ENCODE assay signal across 16 mouse cellular contexts in the genomic region with DNA sequence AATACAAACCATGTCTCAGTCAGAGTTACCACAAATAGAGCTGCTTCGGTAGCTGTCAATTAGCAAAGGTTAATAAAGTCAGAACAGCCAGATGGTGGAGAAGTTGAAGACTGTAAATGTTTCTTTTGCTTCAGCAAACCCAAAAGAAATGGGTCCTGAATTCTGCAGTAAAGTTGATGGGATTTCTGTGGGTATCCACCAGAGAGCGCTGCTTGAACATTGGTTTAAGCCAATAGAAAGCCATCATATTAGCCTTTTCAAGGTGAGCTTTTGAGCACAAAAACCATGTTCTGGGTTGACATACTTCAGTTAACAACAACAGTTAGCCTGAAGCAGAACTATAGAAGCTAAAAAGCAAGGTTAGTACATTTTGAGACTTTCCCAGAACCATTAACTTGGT. TPM values are rescaled to one million over a fixed set of nuclear protein-coding genes. Genes with fewer than 3 reads are reported as not detected.
DNase-seq lines count a peak whose midpoint lies in the region; ATAC-seq and TF ChIP-seq lines count a peak whose summit lies in the region.
"Had no signal": no experiment of that assay in that cellular context is flagged by ENCODE, and none has a peak within 500 bp of the region (broad histone marks: within the 10 kb centered on the region; RNA-seq: fewer than 3 reads in every experiment).

No protein-coding gene starts in this region.

- DNase-seq in forebrain, postnatal 0 days = peak; percentile 37
- no peak for DNase-seq in liver, embryonic 14.5 days (ENCODE audit: low read depth in 3 of 3, low spot score in 3 of 3)
- no peak for DNase-seq in liver
- DNase-seq in ES-E14 (ENCODE audit: low read depth, low spot score) = peak; percentile 24
- DNase-seq in induced T-regulatory cell, adult 2 months (ENCODE audit: low read depth) = peak; percentile 4
- no peak for DNase-seq in frontal cortex, postnatal 14 days (ENCODE audit: low spot score in 2 of 2)
- no peak for DNase-seq in kidney, postnatal 14 days
- DNase-seq: cerebellum, postnatal 36 days; gastrocnemius, postnatal 25 days; thymus, postnatal 36 days had no signal

- no peak for TF ChIP-seq EP300 in liver, embryonic 14.5 days (IDR thresholded peaks at IDR 0.05; ENCODE audit: low read depth)

- no peak overlapping the region for H3K4me3 ChIP-seq in forebrain, postnatal 0 days (ENCODE audit: low read depth, low read length)
- no peak overlapping the region for H3K4me3 ChIP-seq in forebrain, embryonic 15.5 days
- no peak overlapping the region for H3K4me3 ChIP-seq in liver, embryonic 14.5 days (ENCODE audit: insufficient read depth in 1 of 2, low read depth in 2 of 2, low read length in 2 of 2)
- H3K4me3 ChIP-seq in ES-E14 (ENCODE audit: insufficient read depth in 1 of 2, low read depth in 1 of 2, low read length in 2 of 2, poor library complexity in 1 of 2, severe bottlenecking in 1 of 2) = no peak overlapping the region
- H3K4me3 ChIP-seq: heart, embryonic 13.5 days; limb, embryonic 10.5 days; lung, embryonic 15.5 days; midbrain, embryonic 10.5 days had no signal

- no peaks in the 10 kb centered on the region for H3K27me3 ChIP-seq in forebrain, postnatal 0 days (ENCODE audit: insufficient read depth, low read length)
- no peaks in the 10 kb centered on the region for H3K27me3 ChIP-seq in forebrain, embryonic 15.5 days
- no peaks in the 10 kb centered on the region for H3K27me3 ChIP-seq in liver, embryonic 14.5 days (ENCODE audit: control insufficient read depth, insufficient read depth, low read length)
- H3K27me3 ChIP-seq: heart, embryonic 13.5 days; lung, embryonic 15.5 days had no signal

- H3K4me1 ChIP-seq in forebrain, postnatal 0 days (ENCODE audit: insufficient read depth) = no peaks in the 10 kb centered on the region
- H3K4me1 ChIP-seq in forebrain, embryonic 15.5 days = no peaks in the 10 kb centered on the region
- H3K4me1 ChIP-seq in liver, embryonic 14.5 days (replicated peaks; ENCODE audit: control insufficient read depth in 2 of 2, insufficient read depth in 2 of 2, low read length in 1 of 2) = 0 out of 4 replicates have a peak, but pooled peaks cover 0 to 2% of the 10 kb centered on the region in 2 experiments
- H3K4me1 ChIP-seq in ES-E14 (ENCODE audit: control insufficient read depth in 2 of 2, insufficient read depth in 2 of 2, low read length in 2 of 2, poor library complexity in 1 of 2) = no peaks in the 10 kb centered on the region
- H3K4me1 ChIP-seq: limb, embryonic 10.5 days; lung, embryonic 15.5 days; midbrain, embryonic 10.5 days had no signal

- in situ Hi-C loops in ES-E14 (cut with MboI; ENCODE audit: low sequenced_read_pairs in 2 of 2, unreplicated experiment in 2 of 2) = no loop called here

- H3K9ac ChIP-seq in forebrain, postnatal 0 days = no peak overlapping the region
- H3K9ac ChIP-seq in forebrain, embryonic 15.5 days (replicated peaks) = no peak overlapping the region
- H3K9ac ChIP-seq in liver, embryonic 14.5 days (replicated peaks) = no peak overlapping the region
- H3K9ac ChIP-seq in ES-E14 (ENCODE audit: insufficient read depth, low read depth, low read length, poor library complexity, severe bottlenecking) = no peak overlapping the region
- H3K9ac ChIP-seq: heart, embryonic 13.5 days; lung, embryonic 15.5 days had no signal

- no peak for ATAC-seq in forebrain, postnatal 0 days
- ATAC-seq in forebrain, embryonic 15.5 days (replicated peaks) = no peak
- no peak for ATAC-seq in liver, embryonic 14.5 days (ENCODE audit: insufficient read depth)
- ATAC-seq: activated CD4-positive, CD25-positive, alpha-beta regulatory T cell, adult 4 months had no signal

- H3K9me3 ChIP-seq in forebrain, postnatal 0 days (ENCODE audit: low read length) = no peaks in the 10 kb centered on the region
- no peaks in the 10 kb centered on the region for H3K9me3 ChIP-seq in forebrain, embryonic 15.5 days
- H3K9me3 ChIP-seq in liver, embryonic 14.5 days (ENCODE audit: control insufficient read depth, low read length) = no peaks in the 10 kb centered on the region
- H3K9me3 ChIP-seq in ES-E14 (ENCODE audit: control insufficient read depth, insufficient read depth, low read depth, low read length) = no peaks in the 10 kb centered on the region
- H3K9me3 ChIP-seq: heart, embryonic 13.5 days; limb, embryonic 10.5 days; lung, embryonic 15.5 days; midbrain, embryonic 10.5 days had no signal

- H3K27ac ChIP-seq in forebrain, postnatal 0 days (ENCODE audit: low read depth, low read length) = no peak overlapping the region
- H3K27ac ChIP-seq in forebrain, embryonic 15.5 days (replicated peaks) = no peak overlapping the region
- H3K27ac ChIP-seq in liver, embryonic 14.5 days = no peak overlapping the region
- no peak overlapping the region for H3K27ac ChIP-seq in ES-E14 (ENCODE audit: insufficient read depth, low read depth, low read length, poor library complexity, severe bottlenecking)
- H3K27ac ChIP-seq: heart, embryonic 13.5 days; limb, embryonic 10.5 days; lung, embryonic 15.5 days; midbrain, embryonic 10.5 days had no signal

- 60% methylated on average over 2 of the region's 2 CpGs for WGBS in forebrain, postnatal 0 days
- WGBS in forebrain, embryonic 15.5 days = 57% methylated on average over 2 of the region's 2 CpGs
- 42% methylated on average over 2 of the region's 2 CpGs for WGBS in liver, embryonic 14.5 days (ENCODE audit: insufficient replicate concordance)

- TF ChIP-seq CTCF in forebrain, postnatal 0 days (IDR thresholded peaks at IDR 0.05; ENCODE audit: low read depth) = peak; percentile 28; the same call in 1 of the 2 replicates
- peak; percentile 23; the same call in 1 of the 2 replicates for TF ChIP-seq CTCF in liver, embryonic 14.5 days (IDR thresholded peaks at IDR 0.05; ENCODE audit: low read depth)

- H3K36me3 ChIP-seq in forebrain, postnatal 0 days (ENCODE audit: insufficient read depth) = no peaks in the 10 kb centered on the region
- H3K36me3 ChIP-seq in forebrain, embryonic 15.5 days = no peaks in the 10 kb centered on the region
- no peaks in the 10 kb centered on the region for H3K36me3 ChIP-seq in liver, embryonic 14.5 days (replicated peaks; ENCODE audit: control insufficient read depth, insufficient read depth, low read depth)
- no peaks in the 10 kb centered on the region for H3K36me3 ChIP-seq in ES-E14 (ENCODE audit: control insufficient read depth, insufficient read depth, low read length, poor library complexity, severe bottlenecking)
- H3K36me3 ChIP-seq: heart, embryonic 13.5 days; limb, embryonic 10.5 days; lung, embryonic 15.5 days; midbrain, embryonic 10.5 days had no signal

- no peak overlapping the region for H3K4me2 ChIP-seq in forebrain, postnatal 0 days (ENCODE audit: low read depth)
- H3K4me2 ChIP-seq in forebrain, embryonic 15.5 days (replicated peaks) = no peak overlapping the region
- no peak overlapping the region for H3K4me2 ChIP-seq in liver, embryonic 14.5 days (ENCODE audit: low read depth)
- H3K4me2 ChIP-seq: heart, embryonic 13.5 days; lung, embryonic 15.5 days had no signal

TF ChIP-seq in ES-E14, 5 proteins besides CTCF, POLR2A, EP300 and RAD21:
- TF ChIP-seq CHD2 (IDR thresholded peaks at IDR 0.05; ENCODE audit: low read depth, low read length) = no peak
- TF ChIP-seq ZNF384 (IDR thresholded peaks at IDR 0.05; ENCODE audit: low read depth, low read length) = no peak
- TF ChIP-seq ZC3H11A (IDR thresholded peaks at IDR 0.05; ENCODE audit: borderline replicate concordance, low read depth, low read length) = 0 out of 2 replicates have a peak, but pooled peaks have one; percentile 53
- TF ChIP-seq HCFC1 (IDR thresholded peaks at IDR 0.05; ENCODE audit: borderline replicate concordance, insufficient read depth, low read length) = no peak
- no peak for TF ChIP-seq MAFK (IDR thresholded peaks at IDR 0.05; ENCODE audit: insufficient read depth, low read depth, low read length)
TF ChIP-seq in ES-E14: peak in this region for 1.

RNA-seq across cellular contexts. Expression of a gene that starts 34.3 kb away (rescaled TPM):
- 30.2 and 36.6 TPM in 2 replicates for total RNA-seq in forebrain, postnatal 0 days (2014; rRNA removed)
- 29.1 and 34.7 TPM in 2 replicates for polyA plus RNA-seq in forebrain, postnatal 0 days (2015; fragmentation: Nextera tagmentation; extraction: Ambion mirVana)
- polyA plus RNA-seq in forebrain, embryonic 15.5 days (2015; fragmentation: Nextera tagmentation; extraction: Ambion mirVana) = 39.7 and 40.4 TPM in 2 replicates
- polyA plus RNA-seq in liver, embryonic 14.5 days (2012; rRNA removed) = 9.6 and 12.8 TPM in 2 replicates
- polyA plus RNA-seq in liver, embryonic 14.5 days (2014; fragmentation: Nextera tagmentation; extraction: Ambion mirVana) = 55.8 and 63.0 TPM in 2 replicates
- total RNA-seq in ES-E14 (2012; rRNA removed) = 88.6 and 105 TPM in 2 replicates

Comparison
In these comparisons a context has a peak if more than half of its experiments do, and no peak if none do; other contexts are left out.
1. DNase-seq: peak in forebrain, postnatal 0 days (single experiment), ES-E14 (single experiment) and induced T-regulatory cell, adult 2 months (single experiment); none in liver, embryonic 14.5 days (0 of 3), liver (single experiment), frontal cortex, postnatal 14 days (0 of 2) and kidney, postnatal 14 days (single experiment).